Mouse (Mus musculus): Measurements from ENCODE around the gene Mast3. TPM values are rescaled to one million over a fixed set of nuclear protein-coding genes. Genes with fewer than 3 reads are reported as not detected.

The Mast3 gene
- 12.0 and 14.9 TPM in 2 replicates for polyA plus RNA-seq (2016; fragmentation: Nextera tagmentation; extraction: Ambion mirVana)

DNA sequence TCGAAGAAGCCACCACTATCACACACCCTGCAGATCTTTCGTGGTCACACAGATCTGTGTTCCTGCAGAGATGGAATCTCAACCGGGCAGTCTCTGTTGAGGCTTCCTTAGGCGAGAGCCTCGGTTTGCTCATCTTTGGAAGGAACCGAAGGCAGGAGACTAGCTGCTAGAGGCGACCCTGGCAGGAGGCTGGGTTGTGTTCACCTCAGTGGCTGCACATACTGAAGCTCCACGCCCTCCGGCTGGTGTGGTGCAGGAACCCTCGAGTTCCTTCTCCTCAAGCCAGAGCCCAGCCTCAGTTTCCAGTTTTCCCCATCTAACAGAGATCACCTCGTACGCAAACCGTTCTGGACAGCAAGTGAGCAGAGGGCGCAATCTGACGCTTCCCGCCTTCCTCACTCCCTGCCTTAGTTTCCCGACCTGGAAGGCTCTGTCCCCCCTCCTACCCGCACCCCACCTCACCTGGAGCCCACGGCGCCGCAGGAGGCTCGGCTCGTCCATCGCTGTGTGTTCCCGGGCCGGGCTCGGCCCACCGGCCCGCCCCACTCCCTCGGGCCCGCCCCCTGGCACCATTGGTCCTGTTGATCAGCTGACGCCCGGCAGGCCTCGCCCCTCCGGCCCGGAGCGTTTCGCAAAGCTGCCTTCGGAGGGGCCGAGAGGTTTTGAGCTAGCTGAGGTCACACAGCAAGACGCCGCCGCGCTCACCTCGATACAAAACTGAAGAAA lies at the start of gene Mast3:
Gene Mast3 (minus strand): TSS at position 574 of the 726 bp plus-strand sequence.
- Histone ChIP-seq H3K27me3 (ENCODE audit: poor library complexity, severe bottlenecking) (peaks cover 84% of the 10 kb centered on the region), H3K36me3 (replicated peaks) (no peaks in the 10 kb centered on the region), H3K4me1 (peaks cover 44% of the 10 kb centered on the region), H3K27ac (peak within 1 kb of the TSS; percentile 45), H3K9me3 (no peaks in the 10 kb centered on the region), H3K4me3 (peak within 1 kb of the TSS; percentile 61)
- DNase-seq (ENCODE audit: extremely low spot score, low spot score), result peak; percentile 86
- WGBS, result under 1% methylated on average over 45 of the region's 45 CpGs

DNA sequence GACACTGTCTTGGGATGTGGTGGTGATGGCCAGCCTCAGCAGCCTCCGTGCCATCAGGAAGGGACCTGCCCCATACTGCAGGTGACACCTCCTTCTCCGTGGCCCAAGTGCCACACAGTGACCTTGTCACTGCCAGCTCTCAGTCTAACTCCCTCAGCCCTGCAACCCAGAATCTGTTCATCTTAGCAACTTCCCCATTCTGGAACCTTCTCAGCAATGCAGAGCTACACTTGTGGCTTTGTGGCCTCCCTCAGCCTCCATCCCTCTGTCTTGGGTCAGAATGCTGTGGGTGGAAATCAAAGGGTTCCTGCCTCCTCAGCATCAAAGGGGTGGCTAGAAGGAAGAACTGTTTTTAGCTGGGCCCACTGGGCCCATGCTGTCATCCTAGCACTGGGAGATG lies 49.0 kb upstream of the Mast3 start:
- H3K27me3 ChIP-seq (ENCODE audit: poor library complexity, severe bottlenecking), result peaks cover 34% of the 10 kb centered on the region
- no peak for DNase-seq (ENCODE audit: extremely low spot score, low spot score)
- H3K9me3 ChIP-seq, result no peaks in the 10 kb centered on the region
- no peak overlapping the region for H3K27ac ChIP-seq
- no peak overlapping the region for H3K4me3 ChIP-seq
- peaks cover 4% of the 10 kb centered on the region; the same call in 1 of the 2 replicates for H3K36me3 ChIP-seq (replicated peaks)
- H3K4me1 ChIP-seq, result peaks cover 51% of the 10 kb centered on the region
- 92% methylated on average over 2 of the region's 2 CpGs for WGBS

DNA sequence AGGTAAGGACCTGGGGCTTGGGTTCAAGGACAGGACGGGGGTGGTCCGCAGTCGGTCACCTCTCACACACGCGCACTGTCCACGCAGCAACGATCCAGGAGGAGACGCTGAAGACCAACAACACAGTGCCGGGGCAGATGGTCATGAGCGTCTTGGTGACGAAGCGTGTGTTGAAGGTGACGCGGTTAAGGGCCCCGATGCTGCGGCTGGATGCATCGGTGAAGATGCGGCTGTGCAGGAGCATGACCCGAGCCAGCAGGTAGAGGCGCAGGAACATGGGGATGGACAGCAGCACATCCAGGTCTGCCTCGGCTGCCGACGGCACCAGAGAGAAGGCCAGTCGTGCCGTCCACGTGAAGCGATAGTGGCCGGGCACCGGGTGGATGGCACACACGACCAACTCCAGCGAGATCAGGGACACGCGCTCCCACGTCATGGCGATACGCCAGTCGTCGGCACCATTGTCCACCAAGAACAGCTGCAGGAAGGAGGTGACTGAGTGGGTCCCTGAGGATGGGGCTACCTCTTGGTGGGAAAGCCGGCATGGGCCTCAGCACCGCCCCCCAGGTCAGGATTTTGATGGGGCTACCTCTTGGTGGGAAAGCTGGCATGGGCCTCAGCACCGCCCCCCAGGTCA lies 47.9 kb upstream of the Mast3 start:
- Histone ChIP-seq H3K4me1 (peaks cover 45% of the 10 kb centered on the region), H3K9me3 (no peaks in the 10 kb centered on the region), H3K27me3 (ENCODE audit: poor library complexity, severe bottlenecking) (peaks cover 46% of the 10 kb centered on the region), H3K27ac (no peak overlapping the region), H3K36me3 (replicated peaks) (peaks cover 4% of the 10 kb centered on the region; the same call in 1 of the 2 replicates), H3K4me3 (no peak overlapping the region)
- 92% methylated on average over 41 of the region's 41 CpGs for WGBS
- DNase-seq (ENCODE audit: extremely low spot score, low spot score), result no peak

DNA sequence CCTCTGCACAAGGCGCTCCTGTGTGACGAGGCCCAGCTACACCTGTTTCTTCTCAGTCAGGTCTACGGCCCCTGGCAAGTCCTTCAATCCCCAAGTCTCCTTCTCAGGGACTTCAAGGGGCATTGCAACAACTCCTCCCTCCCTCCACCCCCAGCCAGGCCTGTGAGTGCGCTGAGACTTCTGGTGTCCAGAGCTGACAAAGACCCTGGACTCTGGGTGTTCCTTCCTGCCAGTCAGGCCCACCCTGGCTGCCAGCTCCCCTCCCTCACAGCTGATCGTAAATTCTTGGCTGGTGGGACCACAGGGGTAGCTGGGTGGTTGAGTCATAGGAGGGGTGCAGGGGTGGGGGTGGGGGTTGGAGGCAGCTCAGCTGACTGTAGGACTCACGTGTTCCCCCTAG lies 47.0 kb upstream of the Mast3 start:
- WGBS, result 69% methylated on average over 6 of the region's 6 CpGs
- Histone ChIP-seq H3K27me3 (ENCODE audit: poor library complexity, severe bottlenecking) (peaks cover 49% of the 10 kb centered on the region), H3K36me3 (replicated peaks) (peaks cover 4% of the 10 kb centered on the region; the same call in 1 of the 2 replicates), H3K9me3 (no peaks in the 10 kb centered on the region), H3K27ac (peak overlapping the region; percentile 51), H3K4me3 (no peak overlapping the region; the same call in 1 of the 2 replicates), H3K4me1 (peaks cover 39% of the 10 kb centered on the region)
- no peak for DNase-seq (ENCODE audit: extremely low spot score, low spot score)

DNA sequence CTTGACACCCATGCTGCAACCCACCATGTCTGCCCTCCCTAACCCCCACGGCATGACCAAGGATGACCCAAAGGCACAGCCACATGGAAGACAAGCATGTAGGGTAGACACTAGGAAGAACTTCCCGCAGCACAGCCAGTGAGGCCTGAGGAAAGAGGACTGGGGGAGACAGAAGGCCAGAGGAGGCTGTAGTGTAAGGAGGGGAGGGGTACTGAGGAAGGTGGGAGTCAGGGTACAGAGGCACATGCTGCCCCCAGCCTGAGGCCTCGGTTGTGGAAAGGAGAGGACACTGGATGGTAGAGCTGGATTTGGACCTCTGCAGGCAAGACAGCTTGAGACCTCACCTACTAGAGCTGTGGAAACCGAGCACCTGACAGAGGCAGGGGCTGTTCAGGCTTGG lies 46.1 kb upstream of the Mast3 start:
- Histone ChIP-seq H3K27me3 (ENCODE audit: poor library complexity, severe bottlenecking) (peaks cover 47% of the 10 kb centered on the region), H3K4me1 (peaks cover 35% of the 10 kb centered on the region), H3K27ac (no peak overlapping the region), H3K36me3 (replicated peaks) (peaks cover 4% of the 10 kb centered on the region; the same call in 1 of the 2 replicates), H3K9me3 (no peaks in the 10 kb centered on the region), H3K4me3 (no peak overlapping the region)
- DNase-seq (ENCODE audit: extremely low spot score, low spot score), result no peak
- 90% methylated on average over 4 of the region's 4 CpGs for WGBS

DNA sequence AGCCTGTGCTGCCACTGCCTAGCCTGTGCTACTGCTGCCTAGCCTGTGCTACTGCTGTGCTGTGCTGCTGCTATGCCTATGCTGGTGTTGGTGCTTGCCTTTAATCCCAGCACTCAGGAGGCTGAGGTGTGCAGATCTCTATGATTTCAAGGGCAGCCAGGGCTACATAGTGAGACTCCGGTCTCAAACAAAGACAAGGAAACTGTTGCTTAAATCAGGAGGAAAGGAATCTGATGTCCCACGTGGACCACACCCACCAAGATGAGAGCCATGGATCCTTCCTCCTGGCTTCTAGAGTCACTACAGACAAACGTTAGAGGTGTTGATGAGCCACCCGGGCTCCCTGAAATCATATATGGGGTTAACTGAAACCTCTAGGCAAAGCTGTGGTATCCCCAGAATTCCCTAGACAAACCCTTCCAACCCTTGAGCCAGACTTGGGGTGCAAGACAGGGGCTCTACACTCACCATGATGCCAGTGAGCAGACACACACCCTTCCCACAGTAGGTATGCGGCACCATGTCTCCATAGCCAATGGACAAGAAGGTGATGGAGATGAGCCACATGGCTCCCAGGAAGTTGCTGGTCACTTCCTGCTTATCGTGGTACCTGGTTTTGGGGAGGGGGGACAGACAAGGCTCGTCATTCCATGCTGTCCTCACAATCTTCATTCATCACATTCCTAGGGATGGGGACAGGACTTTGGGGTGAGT lies 45.4 kb upstream of the Mast3 start:
- 81% methylated on average over 7 of the region's 7 CpGs for WGBS
- Histone ChIP-seq H3K9me3 (no peaks in the 10 kb centered on the region), H3K4me1 (peaks cover 32% of the 10 kb centered on the region), H3K27me3 (ENCODE audit: poor library complexity, severe bottlenecking) (peaks cover 41% of the 10 kb centered on the region), H3K36me3 (replicated peaks) (peaks cover 4% of the 10 kb centered on the region; the same call in 1 of the 2 replicates), H3K27ac (no peak overlapping the region), H3K4me3 (no peak overlapping the region)
- no peak for DNase-seq (ENCODE audit: extremely low spot score, low spot score)

DNA sequence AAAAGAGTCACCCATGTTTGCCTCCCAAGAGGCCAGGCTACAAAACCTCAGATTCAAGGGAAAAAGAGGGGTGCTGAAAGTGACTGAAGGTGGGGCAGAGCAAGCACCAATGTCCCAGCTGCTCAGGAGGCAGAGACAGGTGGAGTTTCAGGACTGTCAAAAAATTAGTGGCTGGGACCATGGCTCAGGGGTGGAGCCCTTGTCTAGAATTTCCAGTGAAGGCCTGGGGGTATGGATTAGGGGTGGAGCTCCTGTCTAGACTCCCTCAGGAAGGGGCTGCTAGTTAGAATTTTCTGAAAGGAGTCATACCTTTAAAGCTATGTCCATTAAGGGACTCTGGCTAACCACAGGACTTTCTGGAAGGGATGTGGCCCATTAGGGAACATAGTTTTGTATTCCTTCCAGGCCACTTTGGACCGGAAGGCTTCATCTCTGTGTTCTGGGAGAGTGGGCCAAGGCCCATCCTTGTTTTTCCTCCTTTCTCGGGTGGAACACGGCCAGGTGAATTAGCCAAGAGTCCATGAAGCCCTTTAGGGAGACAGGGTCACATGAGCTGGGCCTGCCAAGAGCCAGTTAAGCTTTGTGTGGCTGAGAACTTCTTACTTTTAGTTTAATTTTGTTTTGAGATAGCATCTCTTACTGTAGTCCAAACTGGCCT lies 44.6 kb upstream of the Mast3 start:
- Histone ChIP-seq H3K4me1 (peaks cover 33% of the 10 kb centered on the region), H3K36me3 (replicated peaks) (peaks cover 4% of the 10 kb centered on the region; the same call in 1 of the 2 replicates), H3K27me3 (ENCODE audit: poor library complexity, severe bottlenecking) (peaks cover 32% of the 10 kb centered on the region), H3K9me3 (no peaks in the 10 kb centered on the region), H3K27ac (no peak overlapping the region), H3K4me3 (no peak overlapping the region)
- no peak for DNase-seq (ENCODE audit: extremely low spot score, low spot score)
- WGBS, result 75% methylated on average over 3 of the region's 3 CpGs

DNA sequence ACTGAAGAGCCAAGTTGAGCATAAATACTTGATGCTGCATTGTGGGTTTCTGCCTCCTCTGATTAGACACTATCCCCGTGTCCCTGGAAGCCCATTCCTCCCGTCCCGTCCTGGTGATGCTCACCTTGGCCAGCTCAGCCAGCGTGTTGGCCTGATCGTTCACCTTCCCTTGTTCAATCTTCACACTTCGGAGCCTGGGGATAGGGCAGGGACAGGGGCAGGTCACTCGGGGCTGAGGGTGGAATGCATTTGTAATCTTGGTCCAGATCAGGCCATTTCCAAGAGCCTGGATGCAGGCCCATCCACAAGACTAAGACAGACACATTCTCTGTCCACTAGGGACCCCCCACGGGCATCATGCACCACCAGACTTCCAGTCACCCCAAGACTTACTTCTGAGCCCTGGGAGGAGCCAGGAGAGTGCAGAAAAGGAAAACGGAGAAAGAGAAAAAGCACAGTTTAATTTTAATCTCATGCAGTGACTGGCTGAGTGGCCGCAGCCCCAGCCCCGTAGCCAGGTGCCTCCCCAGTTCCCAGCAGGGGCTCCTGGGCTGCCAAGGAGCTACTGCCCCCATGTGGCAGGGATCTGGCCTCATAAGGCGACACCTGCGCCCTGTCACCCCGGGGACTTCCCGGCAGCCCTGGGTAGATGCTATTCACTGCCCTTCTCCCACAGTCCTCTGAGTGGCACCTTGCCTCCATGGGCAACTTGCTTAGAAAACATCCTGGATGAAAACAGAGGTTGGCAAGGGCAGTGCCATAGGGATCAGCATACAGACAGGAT lies 41.7 kb upstream of the Mast3 start:
- WGBS, result 58% methylated on average over 15 of the region's 15 CpGs
- Histone ChIP-seq H3K4me1 (peaks cover 38% of the 10 kb centered on the region), H3K27ac (no peak overlapping the region), H3K27me3 (ENCODE audit: poor library complexity, severe bottlenecking) (peaks cover 40% of the 10 kb centered on the region), H3K36me3 (replicated peaks) (no peaks in the 10 kb centered on the region), H3K9me3 (no peaks in the 10 kb centered on the region), H3K4me3 (no peak overlapping the region)
- no peak for DNase-seq (ENCODE audit: extremely low spot score, low spot score)

DNA sequence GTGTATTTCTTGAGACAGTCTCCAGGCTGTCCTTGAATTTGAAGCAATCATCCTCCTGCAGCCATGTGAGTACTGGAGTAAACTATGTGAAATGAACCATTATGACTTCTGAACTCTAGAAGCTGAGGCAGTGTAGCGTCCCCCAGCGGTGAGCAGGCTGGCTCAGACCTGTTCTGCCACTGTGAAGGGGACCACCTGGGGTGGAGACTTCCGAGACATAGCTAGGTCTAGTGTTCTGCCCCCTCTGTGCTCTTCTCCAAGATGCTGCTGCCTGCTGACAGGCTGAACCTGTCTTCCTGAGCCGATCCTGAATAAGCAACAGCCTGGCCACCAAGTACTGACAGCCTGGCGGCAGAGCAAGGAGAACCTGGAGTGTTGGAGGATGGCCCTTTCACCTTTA lies 40.3 kb upstream of the Mast3 start:
- H3K27me3 ChIP-seq (ENCODE audit: poor library complexity, severe bottlenecking), result peaks cover 38% of the 10 kb centered on the region
- peaks cover 53% of the 10 kb centered on the region for H3K4me1 ChIP-seq
- no peaks in the 10 kb centered on the region for H3K9me3 ChIP-seq
- H3K36me3 ChIP-seq (replicated peaks), result no peaks in the 10 kb centered on the region
- H3K27ac ChIP-seq, result no peak overlapping the region
- no peak overlapping the region for H3K4me3 ChIP-seq
- 49% methylated on average over 5 of the region's 5 CpGs for WGBS
- DNase-seq (ENCODE audit: extremely low spot score, low spot score), result no peak

DNA sequence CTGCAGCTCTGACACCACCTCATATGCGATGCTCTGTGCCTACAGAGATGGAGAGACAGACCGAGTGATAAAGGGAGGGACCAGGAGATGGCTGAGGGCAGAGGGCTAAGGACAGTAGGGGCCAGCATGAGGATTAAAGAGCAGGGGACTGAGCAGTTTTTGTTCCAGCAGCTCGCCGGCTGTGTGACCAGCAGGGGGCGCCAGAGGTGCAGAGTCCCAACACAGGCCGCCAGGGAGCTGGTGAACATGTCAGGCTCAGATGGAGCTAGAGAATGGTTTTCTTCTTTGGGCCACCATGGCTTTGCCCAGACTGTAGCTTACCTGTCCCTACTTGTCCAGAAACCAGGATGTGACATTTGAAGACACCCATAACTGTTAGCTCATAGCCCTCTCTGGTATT lies 39.7 kb upstream of the Mast3 start:
- Histone ChIP-seq H3K27me3 (ENCODE audit: poor library complexity, severe bottlenecking) (peaks cover 38% of the 10 kb centered on the region), H3K4me3 (no peak overlapping the region), H3K27ac (peak overlapping the region; percentile 70), H3K4me1 (peaks cover 56% of the 10 kb centered on the region), H3K9me3 (no peaks in the 10 kb centered on the region), H3K36me3 (replicated peaks) (no peaks in the 10 kb centered on the region)
- DNase-seq (ENCODE audit: extremely low spot score, low spot score), result peak; percentile 95
- 2% methylated on average over 6 of the region's 6 CpGs for WGBS

DNA sequence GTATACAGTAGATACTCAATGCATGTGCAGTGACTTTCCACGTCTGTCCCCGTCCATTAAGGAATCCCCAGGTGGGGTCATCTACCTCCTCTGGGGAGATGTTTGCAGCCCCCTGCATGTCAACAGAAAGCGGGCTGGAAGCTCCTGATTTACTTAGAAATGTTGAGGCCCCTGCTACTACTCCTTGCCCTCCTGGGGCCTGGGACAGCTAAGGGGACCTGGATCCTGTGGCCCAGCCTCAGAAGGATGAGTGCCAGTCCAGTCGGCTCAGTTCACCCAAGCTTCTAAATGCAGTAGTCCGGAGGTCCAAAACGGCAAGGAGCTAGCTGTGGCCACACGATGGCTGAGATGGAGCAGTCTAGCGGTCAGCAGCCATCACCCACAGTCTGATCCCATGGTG lies 39.1 kb upstream of the Mast3 start:
- Histone ChIP-seq H3K4me3 (no peak overlapping the region), H3K4me1 (peaks cover 52% of the 10 kb centered on the region), H3K9me3 (no peaks in the 10 kb centered on the region), H3K36me3 (replicated peaks) (no peaks in the 10 kb centered on the region), H3K27ac (peak overlapping the region; percentile 70), H3K27me3 (ENCODE audit: poor library complexity, severe bottlenecking) (peaks cover 38% of the 10 kb centered on the region)
- no peak for DNase-seq (ENCODE audit: extremely low spot score, low spot score)
- WGBS, result 88% methylated on average over 8 of the region's 8 CpGs

All from forebrain, embryonic 10.5 days (tissue).